Mouse (Mus musculus) midbrain, embryonic 16.5 days (tissue): ENCODE results near the gene Notch1. TPM values are rescaled to one million over a fixed set of nuclear protein-coding genes. Genes with fewer than 3 reads are reported as not detected.

Experiments
- ATAC-seq: fragments of 200-750 bp; cut with Nextera tagmentation; 2 replicates; pipeline ENCODE4 v1.8.0; 2017; ENCODE audit warnings: moderate TSS enrichment
- H3K27ac ChIP-seq: fragments of 300-500 bp; sonication (generic); 2 replicates; pipeline ENCODE4 v1.5.1; 2014; ENCODE audit warnings: mild to moderate bottlenecking, low read length, mixed read lengths
- H3K27me3 ChIP-seq: fragments of 300-500 bp; sonication (generic); 2 replicates; pipeline ENCODE4 v1.6.1; 2014; ENCODE audit warnings: low read depth, low read length, mixed read lengths; ENCODE audit not compliant: control insufficient read depth, insufficient read depth
- H3K36me3 ChIP-seq: fragments of 300-500 bp; sonication (generic); 2 replicates; pipeline ENCODE4 v1.6.1; 2014; ENCODE audit warnings: mild to moderate bottlenecking, low read length, moderate library complexity, mixed read lengths; ENCODE audit not compliant: control insufficient read depth, insufficient read depth
- H3K4me1 ChIP-seq: fragments of 300-500 bp; sonication (generic); 2 replicates; pipeline ENCODE4 v1.6.1; 2014; ENCODE audit warnings: mild to moderate bottlenecking, low read length, mixed read lengths; ENCODE audit not compliant: control insufficient read depth, insufficient read depth
- H3K4me2 ChIP-seq: fragments of 300-500 bp; sonication (generic); 2 replicates; pipeline ENCODE4 v1.6.1; 2014; ENCODE audit warnings: mild to moderate bottlenecking, low read length, mixed read lengths
- H3K4me3 ChIP-seq: fragments of 300-500 bp; sonication (generic); 2 replicates; pipeline ENCODE4 v1.5.1; 2014; ENCODE audit warnings: low read depth, mild to moderate bottlenecking, low read length, moderate library complexity, mixed read lengths
- H3K9ac ChIP-seq: fragments of 300-500 bp; sonication (generic); 2 replicates; pipeline ENCODE4 v1.6.1; 2014; ENCODE audit warnings: low read depth, low read length, mixed read lengths
- H3K9me3 ChIP-seq: fragments of 300-500 bp; sonication (generic); replicated peaks from 2 replicates; pipeline ENCODE4 v1.6.1; 2014; ENCODE audit warnings: mild to moderate bottlenecking, low read length, mixed read lengths; ENCODE audit not compliant: control insufficient read depth, poor library complexity, severe bottlenecking
- WGBS: fragments of 180-500 bp; shearing (Covaris S2); extraction: QIAGEN DNeasy Blood & Tissue Kit; methylation state at CpG from one replicate; pipeline ENCODE4 v1.1.7; 2014; 5-methylcytosine and 5-hydroxymethylcytosine counted together
- polyA plus RNA-seq: library from polyadenylated mRNA; unstranded; fragments of >200 nt; fragmentation: Nextera tagmentation; extraction: Ambion mirVana; gene quantifications from 2 replicates; pipeline ENCODE4 v1.2.1, GENCODE M21; 2015

The Notch1 gene
- 10.7 and 11.4 TPM in 2 replicates for polyA plus RNA-seq

DNA sequence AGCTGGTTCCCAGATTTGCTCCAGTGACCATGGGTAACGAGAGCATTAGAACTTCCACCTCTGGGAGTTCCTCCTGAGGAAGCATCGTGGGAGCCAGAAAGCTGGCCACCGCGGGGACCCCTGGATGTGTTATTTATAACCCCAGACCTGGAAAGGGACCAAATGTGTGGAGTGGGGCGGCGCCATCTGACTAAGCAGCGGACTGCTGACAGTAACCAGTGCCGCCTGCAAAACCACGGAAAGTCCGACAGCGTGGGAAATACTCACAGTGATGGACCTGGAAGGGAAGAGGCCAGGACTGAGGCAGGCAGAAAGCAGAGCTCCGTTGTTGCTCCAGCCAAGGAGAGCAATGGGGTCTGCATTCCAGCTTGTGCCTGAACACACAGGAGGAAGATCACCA lies at the start of gene Notch1:
Gene Notch1, minus strand, starts transcription at position 389 of the 400 bp plus-strand sequence.
- no peaks in the 10 kb centered on the region for H3K27me3 ChIP-seq
- no peaks in the 10 kb centered on the region for H3K36me3 ChIP-seq
- no peak within 1 kb of the TSS for H3K4me3 ChIP-seq
- H3K4me1 ChIP-seq = no peaks in the 10 kb centered on the region
- H3K9me3 ChIP-seq = no peaks in the 10 kb centered on the region
- ATAC-seq = 0 out of 2 replicates have a peak, but pooled peaks have one; percentile 36
- no peak within 1 kb of the TSS for H3K4me2 ChIP-seq
- H3K27ac ChIP-seq = peak within 1 kb of the TSS; percentile 33; the same call in 1 of the 2 replicates
- WGBS = 62% methylated on average over 12 of the region's 12 CpGs
- H3K9ac ChIP-seq = no peak within 1 kb of the TSS

- no peaks in the 10 kb centered on the region for H3K4me1 ChIP-seq
- ATAC-seq = 0 out of 2 replicates have a peak, but pooled peaks have one; percentile 56
- H3K9ac ChIP-seq = no peak overlapping the region
- no peaks in the 10 kb centered on the region for H3K36me3 ChIP-seq
- H3K4me3 ChIP-seq = no peak overlapping the region
- no peaks in the 10 kb centered on the region for H3K9me3 ChIP-seq
- no peaks in the 10 kb centered on the region for H3K27me3 ChIP-seq
- H3K27ac ChIP-seq = no peak overlapping the region
- WGBS = 19% methylated on average over 4 of the region's 4 CpGs
- H3K4me2 ChIP-seq = no peak overlapping the region
Observed at GRCm38 (mm10) chr2:26566221-26566620, 49.8 kb upstream of the Notch1 start.

DNA sequence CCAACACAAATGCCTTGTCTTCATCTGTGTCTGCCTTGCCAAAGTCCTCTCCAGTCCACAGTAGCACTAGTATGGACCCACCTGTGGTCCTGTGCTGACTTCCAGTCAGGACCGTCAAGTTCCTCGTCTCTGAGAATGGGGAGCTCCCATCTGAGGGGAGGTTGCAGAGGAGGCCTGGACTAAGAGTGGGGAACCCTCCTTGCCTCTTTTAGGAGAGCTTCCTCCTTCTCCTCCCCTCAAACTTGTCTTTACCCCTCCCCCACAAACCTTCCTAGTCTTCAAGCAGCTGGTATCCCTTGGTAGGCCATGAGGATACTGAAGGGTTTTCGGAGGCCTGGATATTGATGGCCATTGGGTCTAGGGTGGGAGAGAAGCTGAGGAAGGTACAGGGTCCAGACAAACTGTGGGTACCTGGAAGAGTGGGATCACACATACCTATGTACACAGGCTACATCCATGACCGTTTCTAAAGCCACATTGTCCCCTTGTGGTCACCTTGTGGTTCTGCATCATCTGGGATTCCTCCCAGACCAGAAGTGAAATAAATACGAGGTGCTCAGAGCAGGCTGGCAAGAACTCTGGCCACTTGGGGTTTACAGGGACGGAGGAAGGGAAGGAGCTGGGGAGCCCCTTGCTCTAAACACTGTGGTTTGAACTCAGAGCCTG lies 45.0 kb upstream of the Notch1 start:
- Histone ChIP-seq H3K27ac (no peak overlapping the region), H3K27me3 (no peaks in the 10 kb centered on the region), H3K9me3 (no peaks in the 10 kb centered on the region), H3K4me3 (no peak overlapping the region), H3K36me3 (no peaks in the 10 kb centered on the region), H3K4me2 (no peak overlapping the region), H3K4me1 (no peaks in the 10 kb centered on the region), H3K9ac (no peak overlapping the region)
- peak; percentile 72; the same call in 1 of the 2 replicates for ATAC-seq
- WGBS = 45% methylated on average over 6 of the region's 6 CpGs

DNA sequence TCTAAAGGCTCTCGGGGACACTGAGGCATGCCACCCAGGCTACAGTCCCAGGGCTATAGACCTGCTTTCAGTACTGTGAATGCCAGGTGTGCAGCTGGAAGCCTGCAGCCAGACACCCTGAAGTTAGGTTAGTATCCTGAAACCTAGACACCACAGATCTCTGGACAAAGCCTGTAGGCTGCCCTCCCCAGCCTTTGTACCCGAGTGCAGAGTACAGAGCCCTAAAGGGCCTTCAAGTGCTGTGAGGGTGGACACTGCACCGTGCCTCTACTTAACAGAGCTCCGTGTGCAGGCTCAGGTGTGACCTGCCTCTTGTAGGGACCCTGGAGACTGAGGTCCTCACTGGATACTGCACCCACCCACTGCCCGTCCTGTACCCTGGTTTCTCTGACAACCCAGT lies 44.0 kb upstream of the Notch1 start:
- Histone ChIP-seq H3K4me3 (no peak overlapping the region), H3K4me1 (no peaks in the 10 kb centered on the region), H3K4me2 (no peak overlapping the region), H3K9me3 (no peaks in the 10 kb centered on the region), H3K36me3 (no peaks in the 10 kb centered on the region), H3K27ac (no peak overlapping the region), H3K27me3 (no peaks in the 10 kb centered on the region), H3K9ac (no peak overlapping the region)
- no peak for ATAC-seq
- WGBS = 77% methylated on average over 5 of the region's 5 CpGs

DNA sequence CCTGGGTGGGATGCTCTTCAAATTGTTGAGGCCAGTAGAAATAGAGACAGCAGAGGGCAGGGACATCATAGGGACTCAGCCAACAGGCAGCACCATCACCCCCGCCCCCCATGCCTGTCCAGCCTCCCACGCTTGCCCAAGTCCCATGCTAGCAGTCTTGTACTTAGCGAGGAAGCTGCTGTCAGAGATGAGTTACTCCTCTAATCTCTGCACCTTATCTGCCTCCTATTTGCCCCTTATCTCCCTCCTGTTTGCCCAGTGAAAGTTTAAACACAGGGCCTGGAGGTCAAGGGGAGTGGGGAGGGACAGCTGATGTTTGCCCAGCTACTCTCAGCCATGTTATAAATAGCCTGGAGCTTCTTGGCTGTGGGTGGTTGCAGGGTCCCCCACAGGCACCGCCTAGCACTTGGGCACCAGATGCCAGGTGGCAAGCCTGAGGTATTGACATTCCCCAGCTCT lies 40.1 kb upstream of the Notch1 start:
- Histone ChIP-seq H3K27ac (no peak overlapping the region), H3K4me2 (no peak overlapping the region), H3K27me3 (no peaks in the 10 kb centered on the region), H3K36me3 (no peaks in the 10 kb centered on the region), H3K9me3 (no peaks in the 10 kb centered on the region), H3K4me3 (no peak overlapping the region), H3K9ac (no peak overlapping the region), H3K4me1 (no peaks in the 10 kb centered on the region)
- ATAC-seq = no peak
- WGBS = 80% methylated on average over 4 of the region's 4 CpGs

GRCm38 (mm10) chr2:26555076-26555475 lies 38.6 kb upstream of the Notch1 start:
- Histone ChIP-seq H3K27me3 (no peaks in the 10 kb centered on the region), H3K9me3 (no peaks in the 10 kb centered on the region), H3K4me3 (no peak overlapping the region), H3K4me1 (no peaks in the 10 kb centered on the region), H3K27ac (no peak overlapping the region), H3K9ac (no peak overlapping the region), H3K4me2 (no peak overlapping the region), H3K36me3 (no peaks in the 10 kb centered on the region)
- WGBS = 83% methylated on average over 4 of the region's 4 CpGs
- no peak for ATAC-seq

DNA sequence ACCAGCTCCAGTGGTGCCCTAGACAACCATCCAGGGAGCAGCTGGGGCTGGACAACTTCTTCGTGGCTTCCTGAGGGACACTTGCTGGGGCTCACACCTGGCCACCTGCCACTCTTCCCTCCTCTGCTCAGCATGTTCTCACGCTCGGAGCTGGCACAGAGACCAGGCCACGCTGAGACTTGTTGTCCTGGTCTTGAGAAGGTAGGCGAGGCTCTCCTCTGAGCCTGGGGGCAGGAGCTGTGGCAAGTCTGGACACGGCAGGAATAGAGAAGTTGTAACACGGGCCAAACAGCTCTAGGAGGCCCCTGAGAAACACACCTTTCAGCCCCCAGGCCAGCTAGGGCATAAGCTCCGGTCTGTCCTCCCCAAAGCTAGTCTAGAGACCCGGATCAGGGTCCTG lies 37.4 kb upstream of the Notch1 start:
- no peaks in the 10 kb centered on the region for H3K36me3 ChIP-seq
- H3K4me1 ChIP-seq = no peaks in the 10 kb centered on the region
- H3K4me3 ChIP-seq = no peak overlapping the region
- H3K9ac ChIP-seq = no peak overlapping the region
- no peak for ATAC-seq
- WGBS = 88% methylated on average over 9 of the region's 9 CpGs
- H3K4me2 ChIP-seq = no peak overlapping the region
- H3K27ac ChIP-seq = no peak overlapping the region
- no peaks in the 10 kb centered on the region for H3K9me3 ChIP-seq
- H3K27me3 ChIP-seq = no peaks in the 10 kb centered on the region

GRCm38 (mm10) chr2:26552066-26552465 lies 35.6 kb upstream of the Notch1 start:
- WGBS = 85% methylated on average over 2 of the region's 2 CpGs
- Histone ChIP-seq H3K4me1 (no peaks in the 10 kb centered on the region), H3K9ac (no peak overlapping the region), H3K9me3 (no peaks in the 10 kb centered on the region), H3K27me3 (no peaks in the 10 kb centered on the region), H3K4me3 (no peak overlapping the region), H3K36me3 (no peaks in the 10 kb centered on the region), H3K4me2 (no peak overlapping the region), H3K27ac (no peak overlapping the region)
- no peak for ATAC-seq

- no peak for ATAC-seq
- no peaks in the 10 kb centered on the region for H3K9me3 ChIP-seq
- H3K9ac ChIP-seq = no peak overlapping the region
- no peak overlapping the region for H3K4me3 ChIP-seq
- H3K36me3 ChIP-seq = no peaks in the 10 kb centered on the region
- no peaks in the 10 kb centered on the region for H3K4me1 ChIP-seq
- H3K27ac ChIP-seq = no peak overlapping the region
- H3K27me3 ChIP-seq = no peaks in the 10 kb centered on the region
- WGBS = 78% methylated on average over 8 of the region's 8 CpGs
- H3K4me2 ChIP-seq = no peak overlapping the region
Observed at GRCm38 (mm10) chr2:26551446-26551845, 35.0 kb upstream of the Notch1 start.
